Mouse (Mus musculus): ENCODE data around the gene Cacnb4. TPM values are rescaled to one million over a fixed set of nuclear protein-coding genes. Genes with fewer than 3 reads are reported as not detected.

Gene Cacnb4
- polyA plus RNA-seq, 1 experiment from 2014 or later, result 0.39 TPM

DNA sequence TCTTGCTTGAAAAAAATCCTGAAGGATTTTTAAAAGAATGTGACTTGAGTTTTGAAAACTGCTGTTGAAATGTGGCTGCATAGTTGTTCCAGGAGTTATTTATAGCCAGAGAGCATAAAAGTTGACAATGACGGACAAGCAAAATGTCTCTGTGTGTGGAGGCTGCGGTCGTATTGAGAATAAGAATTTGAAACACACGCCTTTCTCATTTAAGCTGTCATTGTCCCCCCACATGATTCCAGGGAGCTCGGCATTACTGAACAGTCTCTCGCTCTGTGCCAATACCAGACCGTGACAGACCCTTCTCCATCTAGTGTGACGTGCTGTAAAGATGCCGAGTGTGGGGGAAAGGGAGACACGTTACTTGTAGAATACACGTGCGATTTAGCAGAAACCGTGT is 183.8 kb downstream of the Cacnb4 start:
- H3K4me1 ChIP-seq (ENCODE audit: control insufficient read depth, insufficient read depth, low read length), result no peaks in the 10 kb centered on the region
- no peaks in the 10 kb centered on the region for H3K27me3 ChIP-seq (replicated peaks; ENCODE audit: control insufficient read depth, insufficient read depth, low read length)
- no peak overlapping the region for H3K4me3 ChIP-seq (ENCODE audit: low read length)
- WGBS, result 77% methylated on average over 13 of the region's 13 CpGs
- ATAC-seq, result no peak
- H3K27ac ChIP-seq (ENCODE audit: low read length), result no peak overlapping the region
- no peak overlapping the region for H3K4me2 ChIP-seq (ENCODE audit: low read depth, low read length)
- no peaks in the 10 kb centered on the region for H3K36me3 ChIP-seq (ENCODE audit: control insufficient read depth, insufficient read depth, low read length)
- no peaks in the 10 kb centered on the region for H3K9me3 ChIP-seq (ENCODE audit: control insufficient read depth, low read length)
- no peak overlapping the region for H3K9ac ChIP-seq (ENCODE audit: low read depth, low read length)

GRCm38 (mm10) chr2:52489840-52490239 is 186.8 kb downstream of the Cacnb4 start:
- 44% methylated on average over 1 of the region's 1 CpGs for WGBS
- Histone ChIP-seq H3K36me3 (ENCODE audit: control insufficient read depth, insufficient read depth, low read length) (no peaks in the 10 kb centered on the region), H3K27ac (ENCODE audit: low read length) (no peak overlapping the region), H3K4me1 (ENCODE audit: control insufficient read depth, insufficient read depth, low read length) (no peaks in the 10 kb centered on the region), H3K27me3 (replicated peaks; ENCODE audit: control insufficient read depth, insufficient read depth, low read length) (no peaks in the 10 kb centered on the region), H3K9me3 (ENCODE audit: control insufficient read depth, low read length) (no peaks in the 10 kb centered on the region), H3K9ac (ENCODE audit: low read depth, low read length) (no peak overlapping the region), H3K4me2 (ENCODE audit: low read depth, low read length) (no peak overlapping the region), H3K4me3 (ENCODE audit: low read length) (no peak overlapping the region)
- no peak for ATAC-seq

- 69% methylated on average over 5 of the region's 5 CpGs for WGBS
- no peak overlapping the region for H3K9ac ChIP-seq (ENCODE audit: low read depth, low read length)
- no peak overlapping the region for H3K4me2 ChIP-seq (ENCODE audit: low read depth, low read length)
- no peak for ATAC-seq
- no peak overlapping the region for H3K4me3 ChIP-seq (ENCODE audit: low read length)
- H3K27ac ChIP-seq (ENCODE audit: low read length), result no peak overlapping the region
- no peaks in the 10 kb centered on the region for H3K27me3 ChIP-seq (replicated peaks; ENCODE audit: control insufficient read depth, insufficient read depth, low read length)
- no peaks in the 10 kb centered on the region for H3K9me3 ChIP-seq (ENCODE audit: control insufficient read depth, low read length)
- no peaks in the 10 kb centered on the region; the same call in 1 of the 2 replicates for H3K4me1 ChIP-seq (ENCODE audit: control insufficient read depth, insufficient read depth, low read length)
- H3K36me3 ChIP-seq (ENCODE audit: control insufficient read depth, insufficient read depth, low read length), result no peaks in the 10 kb centered on the region
These were observed 193.1 kb downstream of the Cacnb4 start for GRCm38 (mm10) chr2:52483496-52483895.

GRCm38 (mm10) chr2:52480476-52480875 is 196.2 kb downstream of the Cacnb4 start:
- ATAC-seq, result no peak
- no peaks in the 10 kb centered on the region for H3K36me3 ChIP-seq (ENCODE audit: control insufficient read depth, insufficient read depth, low read length)
- no peaks in the 10 kb centered on the region for H3K9me3 ChIP-seq (ENCODE audit: control insufficient read depth, low read length)
- no peak overlapping the region for H3K4me3 ChIP-seq (ENCODE audit: low read length)
- H3K9ac ChIP-seq (ENCODE audit: low read depth, low read length), result no peak overlapping the region
- no peaks in the 10 kb centered on the region; the same call in 1 of the 2 replicates for H3K4me1 ChIP-seq (ENCODE audit: control insufficient read depth, insufficient read depth, low read length)
- no peak overlapping the region for H3K27ac ChIP-seq (ENCODE audit: low read length)
- no peak overlapping the region for H3K4me2 ChIP-seq (ENCODE audit: low read depth, low read length)
- H3K27me3 ChIP-seq (replicated peaks; ENCODE audit: control insufficient read depth, insufficient read depth, low read length), result no peaks in the 10 kb centered on the region
- 82% methylated on average over 8 of the region's 8 CpGs for WGBS

DNA sequence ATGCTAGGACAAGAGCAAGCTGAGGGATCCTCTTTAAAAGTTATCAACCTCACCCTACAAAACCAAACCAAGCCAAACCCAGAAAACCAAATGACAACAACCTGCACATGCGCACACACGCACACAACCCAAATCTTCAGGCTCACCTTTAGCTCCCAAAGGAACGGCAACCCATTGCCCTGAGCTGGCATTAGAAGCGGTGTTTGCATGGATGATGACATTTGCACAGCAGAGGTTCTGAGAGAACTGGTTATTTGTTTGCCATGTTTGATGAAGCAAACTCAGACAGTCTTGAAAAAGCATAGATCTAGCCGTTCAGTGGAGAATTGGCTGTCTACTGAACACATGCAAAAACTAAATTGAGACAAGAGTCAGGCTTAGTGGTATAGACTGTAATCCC is 198.1 kb downstream of the Cacnb4 start:
- Histone ChIP-seq H3K27me3 (replicated peaks; ENCODE audit: control insufficient read depth, insufficient read depth, low read length) (no peaks in the 10 kb centered on the region), H3K9me3 (ENCODE audit: control insufficient read depth, low read length) (no peaks in the 10 kb centered on the region), H3K27ac (ENCODE audit: low read length) (no peak overlapping the region), H3K4me2 (ENCODE audit: low read depth, low read length) (no peak overlapping the region), H3K9ac (ENCODE audit: low read depth, low read length) (no peak overlapping the region), H3K36me3 (ENCODE audit: control insufficient read depth, insufficient read depth, low read length) (no peaks in the 10 kb centered on the region), H3K4me1 (ENCODE audit: control insufficient read depth, insufficient read depth, low read length) (no peaks in the 10 kb centered on the region; the same call in 1 of the 2 replicates), H3K4me3 (ENCODE audit: low read length) (no peak overlapping the region)
- ATAC-seq, result no peak
- WGBS, result 92% methylated on average over 5 of the region's 5 CpGs

DNA sequence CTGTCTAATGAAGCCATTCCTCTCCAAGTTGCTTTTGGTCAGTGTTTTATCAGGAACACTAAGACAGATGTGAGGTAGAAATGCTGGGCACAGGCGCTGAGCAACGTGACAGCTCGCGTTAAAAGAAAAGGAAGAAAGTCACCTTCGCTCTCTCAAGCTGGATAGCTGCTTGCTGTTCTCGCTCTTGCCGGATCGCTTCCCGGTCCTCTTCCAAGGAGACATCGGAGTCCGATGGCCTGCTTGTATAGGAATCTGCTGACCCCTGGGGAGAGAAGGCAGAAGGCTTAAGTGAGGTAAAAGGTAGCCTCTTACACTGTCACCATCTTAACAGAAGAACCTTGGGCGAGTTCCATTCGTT is 199.1 kb downstream of the Cacnb4 start:
- H3K27me3 ChIP-seq (replicated peaks; ENCODE audit: control insufficient read depth, insufficient read depth, low read length), result no peaks in the 10 kb centered on the region
- WGBS, result 90% methylated on average over 13 of the region's 13 CpGs

GRCm38 (mm10) chr2:52476801-52477549 is 199.7 kb downstream of the Cacnb4 start:
- Histone ChIP-seq H3K36me3 (ENCODE audit: control insufficient read depth, insufficient read depth, low read length) (no peaks in the 10 kb centered on the region), H3K27ac (ENCODE audit: low read length) (no peak overlapping the region), H3K4me2 (ENCODE audit: low read depth, low read length) (no peak overlapping the region), H3K4me3 (ENCODE audit: low read length) (no peak overlapping the region), H3K4me1 (ENCODE audit: control insufficient read depth, insufficient read depth, low read length) (no peaks in the 10 kb centered on the region), H3K9ac (ENCODE audit: low read depth, low read length) (no peak overlapping the region), H3K27me3 (replicated peaks; ENCODE audit: control insufficient read depth, insufficient read depth, low read length) (no peaks in the 10 kb centered on the region), H3K9me3 (ENCODE audit: control insufficient read depth, low read length) (no peaks in the 10 kb centered on the region)
- WGBS, result 60% methylated on average over 13 of the region's 13 CpGs
- no peak for ATAC-seq

More for the DNA sequence above, 199.1 kb downstream of the Cacnb4 start:
- no peak overlapping the region for H3K9ac ChIP-seq (ENCODE audit: low read depth, low read length)
- ATAC-seq, result no peak
- no peaks in the 10 kb centered on the region for H3K4me1 ChIP-seq (ENCODE audit: control insufficient read depth, insufficient read depth, low read length)
- H3K4me2 ChIP-seq (ENCODE audit: low read depth, low read length), result no peak overlapping the region
- H3K27ac ChIP-seq (ENCODE audit: low read length), result no peak overlapping the region
- H3K9me3 ChIP-seq (ENCODE audit: control insufficient read depth, low read length), result no peaks in the 10 kb centered on the region
- no peaks in the 10 kb centered on the region for H3K36me3 ChIP-seq (ENCODE audit: control insufficient read depth, insufficient read depth, low read length)
- no peak overlapping the region for H3K4me3 ChIP-seq (ENCODE audit: low read length)

GRCm38 (mm10) chr2:52475854-52476253 is 200.8 kb downstream of the Cacnb4 start:
- ATAC-seq, result no peak
- no peaks in the 10 kb centered on the region for H3K27me3 ChIP-seq (replicated peaks; ENCODE audit: control insufficient read depth, insufficient read depth, low read length)

GRCm38 (mm10) chr2:52474570-52474969 is 202.1 kb downstream of the Cacnb4 start:
- ATAC-seq, result no peak
- H3K27ac ChIP-seq (ENCODE audit: low read length), result no peak overlapping the region
- no peak overlapping the region for H3K9ac ChIP-seq (ENCODE audit: low read depth, low read length)
- no peaks in the 10 kb centered on the region for H3K4me1 ChIP-seq (ENCODE audit: control insufficient read depth, insufficient read depth, low read length)
- H3K4me3 ChIP-seq (ENCODE audit: low read length), result no peak overlapping the region
- H3K27me3 ChIP-seq (replicated peaks; ENCODE audit: control insufficient read depth, insufficient read depth, low read length), result no peaks in the 10 kb centered on the region
- H3K36me3 ChIP-seq (ENCODE audit: control insufficient read depth, insufficient read depth, low read length), result no peaks in the 10 kb centered on the region
- no peaks in the 10 kb centered on the region for H3K9me3 ChIP-seq (ENCODE audit: control insufficient read depth, low read length)
- H3K4me2 ChIP-seq (ENCODE audit: low read depth, low read length), result no peak overlapping the region
- WGBS, result 81% methylated on average over 11 of the region's 11 CpGs

More at GRCm38 (mm10) chr2:52475854-52476253, 200.8 kb downstream of the Cacnb4 start:
- 89% methylated on average over 4 of the region's 4 CpGs for WGBS
- Histone ChIP-seq H3K36me3 (ENCODE audit: control insufficient read depth, insufficient read depth, low read length) (no peaks in the 10 kb centered on the region), H3K9me3 (ENCODE audit: control insufficient read depth, low read length) (no peaks in the 10 kb centered on the region), H3K27ac (ENCODE audit: low read length) (no peak overlapping the region), H3K9ac (ENCODE audit: low read depth, low read length) (no peak overlapping the region), H3K4me1 (ENCODE audit: control insufficient read depth, insufficient read depth, low read length) (no peaks in the 10 kb centered on the region), H3K4me3 (ENCODE audit: low read length) (no peak overlapping the region), H3K4me2 (ENCODE audit: low read depth, low read length) (no peak overlapping the region)
